Mouse (Mus musculus) activated CD4-positive, CD25-positive, alpha-beta regulatory T cell, adult 4 months (primary cell): Measurements from ENCODE around the gene Grsf1. TPM values are rescaled to one million over a fixed set of nuclear protein-coding genes. Genes with fewer than 3 reads are reported as not detected.

ENCODE experiments used
- ATAC-seq: one replicate; pipeline ENCODE4 v1.8.0; 2017
- polyA plus RNA-seq, 2 experiments: library from polyadenylated mRNA; unstranded; fragments of 100-300 nt; shearing (Covaris generic); gene quantifications; one replicate each; pipeline ENCODE4 v1.2.1; 2017

Grsf1 gene
- polyA plus RNA-seq, 2 experiments from 2014 or later, result 7.7 to 9.0 TPM

GRCm38 (mm10) chr5:88629125-88629524 lies 46.8 kb downstream of the Grsf1 start:
- no peak for ATAC-seq

DNA sequence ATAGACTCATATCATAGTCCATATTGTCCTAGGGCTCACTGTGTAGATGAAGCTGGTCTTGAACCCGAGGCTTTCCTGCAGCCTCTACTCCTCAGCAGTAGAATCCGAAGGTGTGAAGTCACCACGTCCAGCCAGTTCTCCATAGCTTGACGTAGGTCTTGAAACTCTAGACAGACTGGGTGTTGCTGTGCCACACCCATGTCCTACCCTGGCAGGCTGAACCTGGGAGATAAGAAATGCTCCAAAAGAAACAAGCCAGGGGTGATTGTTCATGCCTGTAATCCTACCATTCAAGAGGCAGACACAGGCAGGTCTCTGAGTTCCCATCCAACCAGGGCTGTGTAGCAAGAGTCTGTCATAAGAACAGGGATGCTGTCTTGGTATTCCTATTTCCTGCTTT lies 48.4 kb downstream of the Grsf1 start:
- no peak for ATAC-seq

GRCm38 (mm10) chr5:88616988-88617387 lies 59.0 kb downstream of the Grsf1 start:
- no peak for ATAC-seq

GRCm38 (mm10) chr5:88614129-88614528 lies 61.8 kb downstream of the Grsf1 start:
- ATAC-seq, result no peak

Other genes with a start within 250 kb of the Grsf1 start
- not detected for gene Ambn, start 220.2 kb downstream of the Grsf1 start, polyA plus RNA-seq
- gene Enam, start 188.2 kb downstream of the Grsf1 start, polyA plus RNA-seq, result under 1 TPM in 1 of 2 experiments, not detected in 1; 0.14 TPM
- 10 to 100 TPM in 1 of 2 experiments, under 1 TPM in 1; 0.24 to 55.3 TPM for gene Jchain, start 148.3 kb downstream of the Grsf1 start, polyA plus RNA-seq
- 100 to 1,000 TPM in 1 of 2 experiments, 10 to 100 TPM in 1; 86.2 to 103 TPM for gene Utp3, start 121.7 kb downstream of the Grsf1 start, polyA plus RNA-seq
- 1 to 10 TPM; 2.6 to 2.9 TPM for gene Rufy3, start 111.1 kb downstream of the Grsf1 start, polyA plus RNA-seq
- gene Mob1b, start 44.7 kb upstream of the Grsf1 start, polyA plus RNA-seq, result 10 to 100 TPM; 10.2 to 10.5 TPM
- 10 to 100 TPM; 57.9 to 66.8 TPM for gene Dck, start 88.8 kb upstream of the Grsf1 start, polyA plus RNA-seq
- under 1 TPM in 1 of 2 experiments, not detected in 1; 0.07 TPM for gene Slc4a4, start 210.6 kb upstream of the Grsf1 start, polyA plus RNA-seq